Mouse (Mus musculus): ENCODE results near the gene Celf2. TPM values are rescaled to one million over a fixed set of nuclear protein-coding genes. Genes with fewer than 3 reads are reported as not detected.

The Celf2 gene
- polyA plus RNA-seq, 1 experiment = 35.9 TPM

DNA sequence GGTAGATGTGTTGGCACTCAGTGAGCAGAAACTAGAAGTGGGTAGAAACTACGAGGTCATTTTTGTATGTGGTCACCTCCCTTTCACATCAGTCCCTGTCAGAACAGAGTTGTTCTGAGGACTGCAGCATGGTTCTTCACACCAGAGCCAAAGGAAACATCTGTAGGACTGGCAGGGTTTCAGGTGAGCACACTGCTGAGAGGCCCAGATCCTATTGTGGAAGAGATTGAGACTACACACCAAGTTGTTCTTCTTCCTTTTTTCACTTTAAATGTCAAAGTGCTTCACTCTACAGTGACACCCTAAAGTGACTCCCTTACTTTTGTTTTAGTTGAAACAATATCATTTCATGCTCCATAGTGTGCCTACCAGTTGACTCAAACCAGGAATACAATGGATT is 804.6 kb downstream of the Celf2 start:
- Histone ChIP-seq H3K27ac (ENCODE audit: control insufficient read depth, insufficient read depth, low read depth, low read length, poor library complexity) (no peak overlapping the region), H3K4me3 (replicated peaks; ENCODE audit: control insufficient read depth, low read depth, low read length) (no peak overlapping the region), H3K4me1 (ENCODE audit: control insufficient read depth, insufficient read depth, low read length) (peaks cover 13% of the 10 kb centered on the region)
- no peak for TF ChIP-seq CTCF (IDR thresholded peaks at IDR 0.05; ENCODE audit: control insufficient read depth, insufficient read depth, low read length)
- 5% methylated on average over 1 of the region's 1 CpGs for WGBS

GRCm38 (mm10) chr2:6704342-6704741 is 805.0 kb downstream of the Celf2 start:
- no peak overlapping the region for H3K27ac ChIP-seq (ENCODE audit: control insufficient read depth, insufficient read depth, low read depth, low read length, poor library complexity)
- 47% methylated on average over 7 of the region's 7 CpGs for WGBS

DNA sequence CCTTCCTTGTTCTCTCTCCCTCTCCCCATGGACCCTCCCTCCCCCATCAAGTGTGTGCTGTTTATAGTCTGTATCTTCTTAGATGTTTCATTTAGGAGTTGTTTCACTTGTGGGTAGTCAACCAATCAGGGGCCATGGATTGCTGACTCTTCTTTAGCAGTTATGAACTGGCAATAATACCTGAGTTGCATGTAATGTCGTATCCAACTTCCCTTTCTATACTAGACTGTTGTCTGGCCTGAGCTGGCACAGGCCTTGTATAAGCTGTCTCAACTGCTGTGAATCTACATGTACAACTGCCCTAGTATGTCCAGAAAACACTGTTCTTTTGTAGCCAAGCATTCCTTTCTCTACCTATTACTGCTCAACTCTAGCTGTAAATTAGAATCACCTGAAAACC is 813.0 kb downstream of the Celf2 start:
- TF ChIP-seq POLR2A (IDR thresholded peaks at IDR 0.05; ENCODE audit: borderline replicate concordance, control insufficient read depth, low read depth, low read length) = no peak
- no peak for TF ChIP-seq CTCF (IDR thresholded peaks at IDR 0.05; ENCODE audit: control insufficient read depth, insufficient read depth, low read length)
- Histone ChIP-seq H3K27ac (ENCODE audit: control insufficient read depth, insufficient read depth, low read depth, low read length, poor library complexity) (no peak overlapping the region), H3K4me3 (replicated peaks; ENCODE audit: control insufficient read depth, low read depth, low read length) (no peak overlapping the region), H3K4me1 (ENCODE audit: control insufficient read depth, insufficient read depth, low read length) (peaks cover 1% of the 10 kb centered on the region; the same call in 1 of the 2 replicates)
- WGBS = 8% methylated on average over 1 of the region's 1 CpGs

More at GRCm38 (mm10) chr2:6704342-6704741, 805.0 kb downstream of the Celf2 start:
- H3K4me1 ChIP-seq (ENCODE audit: control insufficient read depth, insufficient read depth, low read length) = peaks cover 13% of the 10 kb centered on the region
- no peak for TF ChIP-seq CTCF (IDR thresholded peaks at IDR 0.05; ENCODE audit: control insufficient read depth, insufficient read depth, low read length)
- TF ChIP-seq POLR2A (IDR thresholded peaks at IDR 0.05; ENCODE audit: borderline replicate concordance, control insufficient read depth, low read depth, low read length) = no peak
- no peak overlapping the region for H3K4me3 ChIP-seq (replicated peaks; ENCODE audit: control insufficient read depth, low read depth, low read length)

DNA sequence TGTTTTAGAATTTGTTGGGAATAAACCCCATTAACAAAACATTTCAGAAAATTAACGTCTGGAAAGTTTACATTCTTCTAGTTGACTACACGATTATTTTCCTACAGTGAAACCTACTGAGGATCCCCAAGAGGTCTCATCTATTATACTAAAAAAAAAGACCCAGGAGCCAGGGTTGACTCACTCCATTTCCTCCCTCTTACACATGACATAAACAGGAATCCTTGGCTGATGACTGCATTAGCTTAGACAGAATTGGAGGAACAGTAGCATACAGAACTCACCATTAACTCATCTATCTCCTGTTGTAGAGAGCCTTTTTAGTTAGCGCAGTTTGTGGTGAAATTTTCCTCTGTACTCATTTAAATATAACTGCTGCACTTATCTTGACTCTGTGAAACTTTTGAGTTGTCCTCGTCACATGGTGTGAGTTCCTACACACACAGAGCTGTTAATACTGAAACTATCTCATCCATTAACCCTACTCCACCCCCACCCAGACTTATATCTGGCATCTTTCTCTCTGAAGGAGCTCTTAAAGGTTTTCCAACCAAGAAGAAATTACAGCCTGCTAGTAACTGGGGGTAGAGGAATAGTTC is 813.9 kb downstream of the Celf2 start:
- H3K27ac ChIP-seq (ENCODE audit: control insufficient read depth, insufficient read depth, low read depth, low read length, poor library complexity) = no peak overlapping the region
- TF ChIP-seq POLR2A (IDR thresholded peaks at IDR 0.05; ENCODE audit: borderline replicate concordance, control insufficient read depth, low read depth, low read length) (no peak), CTCF (IDR thresholded peaks at IDR 0.05; ENCODE audit: control insufficient read depth, insufficient read depth, low read length) (no peak)
- H3K4me1 ChIP-seq (ENCODE audit: control insufficient read depth, insufficient read depth, low read length) = peaks cover 1% of the 10 kb centered on the region; the same call in 1 of the 2 replicates
- 41% methylated on average over 4 of the region's 4 CpGs for WGBS
- no peak overlapping the region for H3K4me3 ChIP-seq (replicated peaks; ENCODE audit: control insufficient read depth, low read depth, low read length)

DNA sequence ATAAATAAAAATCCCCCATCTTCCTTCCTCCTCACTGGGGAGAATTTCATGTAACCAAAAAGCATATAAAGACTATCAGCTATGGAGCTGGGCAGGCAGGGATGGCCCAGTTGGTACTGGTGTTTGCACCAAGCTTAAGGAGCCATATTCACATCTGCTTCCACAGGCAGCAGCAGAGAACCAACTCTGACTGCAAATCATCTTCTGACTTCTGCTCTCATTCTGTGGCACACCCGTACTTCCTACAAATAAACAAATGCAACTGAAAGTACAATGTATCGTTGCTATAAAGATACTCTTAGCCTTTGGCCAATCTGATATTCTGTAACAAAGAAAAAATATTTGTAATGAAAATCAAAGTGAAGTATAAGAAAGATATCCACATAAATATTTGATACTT is 819.7 kb downstream of the Celf2 start:
- Histone ChIP-seq H3K4me1 (ENCODE audit: control insufficient read depth, insufficient read depth, low read length) (no peaks in the 10 kb centered on the region; the same call in 1 of the 2 replicates), H3K4me3 (replicated peaks; ENCODE audit: control insufficient read depth, low read depth, low read length) (no peak overlapping the region), H3K27ac (ENCODE audit: control insufficient read depth, insufficient read depth, low read depth, low read length, poor library complexity) (no peak overlapping the region)
- no peak for TF ChIP-seq CTCF (IDR thresholded peaks at IDR 0.05; ENCODE audit: control insufficient read depth, insufficient read depth, low read length)
- TF ChIP-seq POLR2A (IDR thresholded peaks at IDR 0.05; ENCODE audit: borderline replicate concordance, control insufficient read depth, low read depth, low read length) = no peak
- 13% methylated on average over 2 of the region's 2 CpGs for WGBS

DNA sequence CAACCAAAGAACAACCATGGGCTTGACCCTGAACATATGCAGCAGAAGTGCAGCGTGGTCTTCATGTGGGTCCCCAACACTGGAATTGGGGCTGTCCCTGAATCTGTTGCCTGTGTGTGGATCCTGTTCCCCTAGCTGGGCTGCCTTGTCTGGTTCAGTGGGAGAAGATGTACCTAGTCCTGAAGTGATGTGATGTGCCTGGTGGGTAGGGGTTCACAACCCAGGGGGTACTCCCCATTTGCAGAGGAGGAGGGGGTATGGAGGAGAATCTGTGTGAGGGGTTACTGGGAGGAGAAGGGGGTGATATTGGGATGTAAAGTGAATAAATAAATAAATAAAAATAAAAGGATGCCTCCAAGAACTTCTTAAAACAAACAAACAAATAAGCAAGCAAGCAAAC is 831.1 kb downstream of the Celf2 start:
- WGBS = 88% methylated on average over 1 of the region's 1 CpGs
- Histone ChIP-seq H3K4me3 (replicated peaks; ENCODE audit: control insufficient read depth, low read depth, low read length) (no peak overlapping the region), H3K27ac (ENCODE audit: control insufficient read depth, insufficient read depth, low read depth, low read length, poor library complexity) (no peak overlapping the region), H3K4me1 (ENCODE audit: control insufficient read depth, insufficient read depth, low read length) (no peaks in the 10 kb centered on the region)
- no peak for TF ChIP-seq CTCF (IDR thresholded peaks at IDR 0.05; ENCODE audit: control insufficient read depth, insufficient read depth, low read length)

- Histone ChIP-seq H3K4me3 (replicated peaks; ENCODE audit: control insufficient read depth, low read depth, low read length) (no peak overlapping the region), H3K27ac (ENCODE audit: control insufficient read depth, insufficient read depth, low read depth, low read length, poor library complexity) (no peak overlapping the region), H3K4me1 (ENCODE audit: control insufficient read depth, insufficient read depth, low read length) (no peaks in the 10 kb centered on the region)
- TF ChIP-seq POLR2A (IDR thresholded peaks at IDR 0.05; ENCODE audit: borderline replicate concordance, control insufficient read depth, low read depth, low read length) (no peak), CTCF (IDR thresholded peaks at IDR 0.05; ENCODE audit: control insufficient read depth, insufficient read depth, low read length) (no peak)
Measured at GRCm38 (mm10) chr2:6677457-6677856, 831.9 kb downstream of the Celf2 start.

DNA sequence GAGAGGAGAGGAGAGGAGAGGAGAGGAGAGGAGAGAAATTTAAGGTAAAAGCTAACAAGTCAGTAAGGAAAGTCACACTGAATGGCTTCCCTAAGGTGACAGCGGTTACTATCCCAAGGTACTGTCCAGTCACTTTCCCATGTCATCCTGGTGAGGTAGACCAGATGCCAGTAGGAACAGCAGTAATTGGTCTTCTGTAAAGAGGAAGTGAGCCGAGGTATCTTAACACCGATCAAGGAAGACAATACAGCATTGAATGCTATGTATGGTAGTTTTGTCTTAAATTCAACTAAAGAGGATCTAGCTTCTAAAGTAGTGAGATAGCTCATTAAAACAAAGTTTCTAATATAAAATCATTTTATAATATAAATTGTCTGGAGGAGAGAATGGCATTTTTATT is 835.0 kb downstream of the Celf2 start:
- Histone ChIP-seq H3K4me1 (ENCODE audit: control insufficient read depth, insufficient read depth, low read length) (no peaks in the 10 kb centered on the region), H3K4me3 (replicated peaks; ENCODE audit: control insufficient read depth, low read depth, low read length) (no peak overlapping the region), H3K27ac (ENCODE audit: control insufficient read depth, insufficient read depth, low read depth, low read length, poor library complexity) (no peak overlapping the region)
- 38% methylated on average over 3 of the region's 3 CpGs for WGBS
- TF ChIP-seq POLR2A (IDR thresholded peaks at IDR 0.05; ENCODE audit: borderline replicate concordance, control insufficient read depth, low read depth, low read length) = no peak
- no peak for TF ChIP-seq CTCF (IDR thresholded peaks at IDR 0.05; ENCODE audit: control insufficient read depth, insufficient read depth, low read length)

- TF ChIP-seq POLR2A (IDR thresholded peaks at IDR 0.05; ENCODE audit: borderline replicate concordance, control insufficient read depth, low read depth, low read length) (no peak), CTCF (IDR thresholded peaks at IDR 0.05; ENCODE audit: control insufficient read depth, insufficient read depth, low read length) (no peak)
- H3K27ac ChIP-seq (ENCODE audit: control insufficient read depth, insufficient read depth, low read depth, low read length, poor library complexity) = no peak overlapping the region
- no peak overlapping the region for H3K4me3 ChIP-seq (replicated peaks; ENCODE audit: control insufficient read depth, low read depth, low read length)
- H3K4me1 ChIP-seq (ENCODE audit: control insufficient read depth, insufficient read depth, low read length) = no peaks in the 10 kb centered on the region
- WGBS = 60% methylated on average over 3 of the region's 3 CpGs
Measured at GRCm38 (mm10) chr2:6673418-6673817, 835.9 kb downstream of the Celf2 start.
